Mouse (Mus musculus) 3134 (cell line): Measurements from ENCODE around the gene Ap5b1.

Source experiments
- DNase-seq: peaks from one replicate; pipeline ENCODE4 v3.0.0-alpha.2; 2011; ENCODE audit warnings: low spot score; ENCODE audit not compliant: insufficient read length; ENCODE audit errors: extremely low read depth

The Ap5b1 gene

GRCm38 (mm10) chr19:5567534-5568469 lies at the start of gene Ap5b1:
TSS of gene Ap5b1 (plus strand) at chr19:5568025.
- DNase-seq, result peak; percentile 93

DNA sequence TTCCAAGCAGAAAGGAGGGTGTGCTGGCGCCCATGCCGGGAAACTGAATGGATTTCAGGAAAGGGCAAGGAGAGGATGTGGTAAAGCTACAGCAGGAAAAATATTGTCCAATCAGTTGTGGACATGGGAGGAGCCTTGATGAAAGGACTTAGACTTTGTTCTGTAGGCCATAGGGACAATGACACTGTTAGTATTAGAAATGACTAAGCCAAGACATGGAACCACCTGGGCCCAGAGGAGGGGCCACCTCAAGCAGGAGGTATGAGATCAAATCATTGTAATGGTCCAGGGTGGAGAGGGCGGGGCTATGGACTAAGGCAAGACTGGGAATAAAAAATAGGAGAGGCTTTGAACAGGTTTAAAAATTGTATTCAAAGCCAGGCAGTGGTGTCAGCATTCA lies 49.1 kb upstream of the Ap5b1 start:
- DNase-seq, result no peak

- DNase-seq, result no peak
Measured at GRCm38 (mm10) chr19:5525204-5525603, 42.6 kb upstream of the Ap5b1 start.

DNA sequence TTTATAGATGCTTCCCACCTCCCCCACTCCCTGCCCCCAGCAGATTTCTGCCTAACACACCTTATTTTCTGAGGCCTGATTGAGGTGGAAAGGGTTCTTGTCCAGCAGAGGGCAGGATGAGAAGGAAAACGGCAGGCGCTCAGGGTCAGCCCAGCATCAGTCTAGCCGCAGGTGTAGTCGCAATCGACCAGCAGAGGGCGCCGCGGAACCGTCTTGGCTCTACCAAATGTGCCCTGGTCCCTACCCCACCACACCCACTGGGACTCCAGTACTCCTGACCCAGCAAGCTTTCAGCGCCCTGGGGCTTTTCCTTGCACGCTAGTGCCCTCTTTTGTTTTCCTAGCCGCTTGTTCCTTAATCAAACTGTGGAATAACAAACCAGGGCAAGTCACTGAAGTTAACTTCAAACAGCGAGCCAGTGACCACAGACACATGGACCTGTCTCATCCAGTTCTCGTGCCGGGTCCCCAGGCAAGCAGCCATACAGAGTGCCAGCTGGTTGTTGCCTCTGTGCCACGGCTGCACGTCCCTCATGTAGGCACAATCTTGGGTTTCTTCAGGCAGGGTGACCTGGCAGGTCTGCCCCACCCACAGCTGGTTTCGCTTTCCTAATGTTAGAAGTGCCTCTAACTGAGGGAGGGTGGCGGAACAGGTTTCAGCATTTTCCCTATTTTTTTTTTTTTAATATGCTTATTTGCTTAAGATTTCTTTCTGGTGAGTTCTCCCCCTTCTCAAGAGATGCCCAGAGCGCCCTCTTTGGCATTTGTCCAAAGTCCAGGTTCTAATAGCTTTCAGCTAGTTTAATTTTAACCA lies 38.3 kb upstream of the Ap5b1 start:
- DNase-seq, result peak; percentile 92

DNA sequence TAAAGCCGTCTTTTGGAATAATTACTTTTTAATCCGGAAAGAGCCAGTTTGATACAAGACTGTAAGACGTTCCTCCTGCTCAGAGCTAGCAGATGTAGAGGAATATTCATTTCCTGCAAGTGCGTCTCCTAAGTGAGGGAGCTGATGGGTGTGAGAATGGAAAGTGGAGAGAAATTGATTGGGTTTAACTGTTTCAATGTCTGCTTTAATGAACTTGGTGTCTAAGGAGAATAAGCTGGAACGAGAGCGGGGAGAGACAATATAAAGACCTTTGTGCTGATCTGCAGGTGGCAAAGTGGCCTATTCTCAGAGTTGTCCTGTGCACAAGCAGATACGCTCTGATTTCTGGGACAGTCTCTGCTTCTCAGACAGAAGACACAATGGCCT lies 37.7 kb upstream of the Ap5b1 start:
- no peak for DNase-seq

- DNase-seq, result no peak
Measured at GRCm38 (mm10) chr19:5532520-5532919, 35.3 kb upstream of the Ap5b1 start.

- DNase-seq, result no peak
Measured at GRCm38 (mm10) chr19:5538786-5539185, 29.0 kb upstream of the Ap5b1 start.

DNA sequence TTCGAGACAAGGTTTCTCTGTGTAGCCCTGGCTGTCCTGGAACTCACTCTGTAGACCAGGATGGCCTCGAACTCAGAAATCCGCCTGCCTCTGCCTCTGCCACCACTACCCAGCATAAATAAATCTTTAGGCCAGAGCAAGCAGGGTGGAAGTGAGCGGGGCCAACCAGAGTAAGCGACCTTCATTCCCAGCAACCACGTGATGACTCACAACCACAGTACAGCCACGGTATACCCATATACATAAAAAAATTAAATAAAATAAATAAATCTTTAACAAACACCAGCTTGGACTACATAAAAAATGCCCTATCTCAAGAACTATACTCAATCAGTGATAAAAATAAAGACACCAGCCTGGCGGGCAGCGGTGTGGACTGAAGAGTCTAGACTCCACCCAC lies 24.5 kb upstream of the Ap5b1 start:
- DNase-seq, result no peak

DNA sequence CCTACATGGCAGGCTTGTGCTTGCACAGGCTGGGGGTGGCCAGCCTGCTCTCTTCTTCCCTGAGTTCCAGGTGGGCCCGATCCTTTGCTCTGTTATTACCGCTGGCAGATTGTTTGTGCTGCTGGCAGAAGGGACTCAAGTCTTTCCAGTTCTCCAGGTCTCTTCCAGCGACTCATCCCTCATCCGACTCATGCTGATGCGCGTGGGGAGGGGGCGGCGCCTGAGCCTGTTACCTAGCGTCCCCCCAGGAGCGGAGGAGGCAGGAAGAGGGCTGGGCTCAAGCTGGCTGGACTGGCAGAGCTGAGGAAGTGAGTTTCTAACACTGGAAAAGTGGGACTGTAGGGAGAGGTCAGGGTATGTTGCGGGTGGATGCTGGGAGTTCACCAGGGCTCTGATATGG lies 23.8 kb upstream of the Ap5b1 start:
- DNase-seq, result peak; percentile 41

DNA sequence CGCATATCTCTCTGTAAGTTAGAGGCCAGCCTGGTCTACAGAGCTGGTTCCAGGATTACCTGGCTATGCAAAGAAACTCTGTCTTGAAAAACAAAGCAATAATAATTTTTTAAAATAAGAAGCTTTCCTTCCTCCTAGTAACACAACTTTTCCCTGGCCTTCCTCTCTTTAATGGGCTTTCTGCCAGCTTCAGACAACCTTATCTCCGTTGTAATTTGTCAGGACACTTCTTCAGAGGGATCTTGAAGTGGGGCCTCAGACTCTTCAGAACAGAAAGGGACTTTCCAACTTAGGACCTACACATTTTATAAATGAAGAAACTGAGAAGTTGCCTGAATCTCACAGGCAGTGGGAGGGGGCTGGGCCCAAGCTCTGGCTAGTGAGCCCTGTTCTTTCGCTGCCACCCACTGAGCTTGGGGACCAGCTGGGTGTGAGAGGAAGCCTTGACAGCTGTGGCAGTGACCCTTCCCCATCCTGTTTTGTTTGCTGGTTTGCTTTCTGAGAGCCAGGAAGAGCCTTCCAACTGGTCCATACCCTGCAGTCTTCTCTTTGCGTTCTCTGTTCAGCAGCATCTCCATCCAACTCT lies 20.3 kb upstream of the Ap5b1 start:
- no peak for DNase-seq

DNA sequence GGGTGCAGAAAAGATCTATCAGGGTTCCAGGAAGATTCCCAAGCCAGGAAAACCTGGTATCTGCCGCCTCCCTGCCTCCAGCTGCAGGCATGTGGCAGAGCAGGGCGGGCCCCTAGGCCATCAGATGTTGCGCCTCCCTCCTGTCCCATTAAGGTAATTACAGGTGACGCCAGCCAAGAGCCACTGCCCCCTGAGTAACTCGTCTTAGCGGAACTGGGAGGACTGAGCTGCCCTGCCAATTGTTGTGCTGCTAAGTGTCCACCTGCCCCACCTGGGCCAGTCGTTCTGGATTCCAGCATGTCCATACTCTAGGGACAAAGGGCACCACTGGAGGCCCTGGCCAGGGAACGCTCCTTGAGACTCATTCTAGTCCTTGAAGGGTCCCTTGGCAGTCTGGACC lies 14.0 kb upstream of the Ap5b1 start:
- no peak for DNase-seq

DNA sequence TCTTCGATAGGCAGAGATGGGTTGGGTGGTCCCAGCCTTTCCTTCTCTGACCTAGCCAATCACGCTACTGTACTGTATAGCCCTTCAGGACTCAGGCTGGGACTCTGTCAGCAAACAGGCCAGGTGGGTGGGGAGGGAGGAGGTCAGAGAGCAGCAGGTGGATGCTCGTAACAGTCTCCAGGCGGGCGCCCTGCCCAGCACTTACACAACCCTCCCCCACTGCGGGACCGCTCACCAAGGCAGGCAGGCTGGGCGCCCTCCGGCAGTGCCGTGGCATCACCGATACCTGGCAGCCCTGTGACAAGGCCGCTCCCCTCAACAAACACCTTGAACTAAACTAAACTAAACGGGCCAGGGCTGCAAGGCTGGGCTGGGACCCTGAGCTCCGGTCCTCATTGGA lies 13.6 kb upstream of the Ap5b1 start:
- DNase-seq, result no peak

DNA sequence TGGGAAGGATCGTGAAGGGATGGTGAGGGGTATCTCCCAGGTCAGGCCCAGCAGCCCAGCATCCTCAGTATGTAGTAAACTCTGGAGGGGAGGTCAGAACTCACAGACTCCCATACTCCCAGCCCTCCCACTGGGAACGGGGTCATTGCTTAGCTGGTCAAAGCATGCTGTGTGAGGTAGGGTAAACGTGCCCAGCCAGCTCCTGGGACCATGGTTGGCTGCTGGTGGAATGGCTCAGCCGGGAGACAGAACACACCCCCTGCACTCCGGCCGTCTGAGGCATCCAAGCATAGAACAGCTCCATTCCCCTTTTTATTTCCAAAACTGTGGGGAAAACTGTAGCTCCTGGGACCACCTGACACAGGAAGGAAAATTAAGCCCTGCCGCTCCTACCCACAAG lies 9.7 kb upstream of the Ap5b1 start:
- DNase-seq, result no peak

DNA sequence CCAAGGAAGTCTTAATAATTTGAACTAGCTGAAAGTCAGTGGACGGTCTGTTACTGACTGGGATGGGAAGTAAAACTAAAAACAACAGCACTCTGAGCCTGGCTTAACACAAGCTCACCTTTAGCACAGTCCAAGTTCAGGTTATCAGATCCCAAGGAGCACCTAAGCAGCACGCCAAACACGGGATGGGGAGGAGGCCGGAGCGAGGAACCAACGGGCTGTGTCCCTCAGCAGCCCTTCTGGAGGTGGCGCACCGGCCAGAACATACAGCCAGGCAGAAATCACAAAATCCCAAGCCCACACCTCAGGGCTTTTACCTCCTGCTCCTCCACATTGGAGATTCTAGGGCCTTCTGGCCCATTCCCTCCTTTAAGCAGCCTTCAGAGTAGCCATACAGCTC lies 9.1 kb upstream of the Ap5b1 start:
- DNase-seq, result no peak

DNA sequence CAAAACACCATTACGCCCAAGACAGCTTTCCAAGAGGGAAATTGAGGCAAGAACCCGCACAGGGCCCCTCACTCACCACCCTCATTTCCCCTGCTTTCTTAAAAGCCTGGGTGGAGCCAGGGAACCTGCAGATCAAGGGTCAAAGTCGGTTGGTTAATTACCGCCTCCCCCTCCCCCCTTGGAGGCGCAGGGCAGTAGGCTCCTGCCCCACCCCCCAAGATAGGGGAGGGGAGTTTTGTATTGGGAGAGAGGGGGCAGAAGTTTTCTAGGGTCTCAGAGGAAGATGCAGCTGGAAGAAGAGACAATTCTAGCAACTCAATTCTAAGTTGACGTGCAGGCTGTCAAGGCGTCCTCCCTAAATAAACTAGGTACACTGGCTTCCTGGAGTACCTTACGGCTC lies 8.6 kb upstream of the Ap5b1 start:
- no peak for DNase-seq

DNA sequence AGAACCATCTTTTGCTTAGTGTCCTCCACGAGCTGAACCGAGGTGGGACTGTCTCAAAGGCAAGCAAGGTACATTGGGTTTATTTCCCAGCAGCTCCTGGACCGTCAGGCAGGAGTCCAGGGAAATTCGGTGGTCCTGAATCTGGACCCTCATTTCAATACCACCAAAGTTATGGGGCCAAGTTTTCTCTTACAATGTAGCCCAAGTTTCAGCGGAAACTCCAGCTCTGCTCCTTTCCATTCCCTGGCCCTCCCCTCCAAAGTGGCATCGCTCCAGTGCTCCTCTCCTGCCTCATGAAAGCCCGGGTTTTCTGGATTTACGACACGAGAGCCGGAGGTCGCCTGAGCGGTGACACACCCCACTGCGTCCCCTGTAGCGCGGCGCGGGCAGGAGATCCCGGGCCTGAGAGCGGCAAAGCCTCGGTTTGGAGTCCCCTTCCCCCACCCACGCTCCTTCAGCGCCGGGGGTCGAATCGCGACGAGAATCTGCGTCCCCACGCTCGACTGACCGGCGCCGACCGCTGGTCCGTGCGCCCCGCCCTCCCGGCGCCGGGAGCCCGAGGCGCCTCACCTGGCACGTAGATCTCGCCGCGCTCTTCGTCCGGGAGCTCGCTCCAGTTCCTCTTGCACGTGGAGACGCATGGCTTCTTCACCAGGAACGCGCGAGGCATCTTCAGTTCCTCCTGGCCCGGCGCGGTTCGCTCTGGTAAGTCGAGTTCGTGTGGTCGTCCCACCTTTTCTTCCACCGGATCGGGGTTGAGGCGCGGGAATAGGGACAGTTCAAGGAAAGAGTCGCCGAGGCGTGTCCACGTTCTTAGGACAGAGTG lies 8.0 kb upstream of the Ap5b1 start:
- no peak for DNase-seq

- DNase-seq, result no peak
Measured at GRCm38 (mm10) chr19:5560457-5561041, 7.3 kb upstream of the Ap5b1 start, which contains the start of gene Ovol1. TSS of gene Ovol1 (minus strand) at chr19:5560646.

DNA sequence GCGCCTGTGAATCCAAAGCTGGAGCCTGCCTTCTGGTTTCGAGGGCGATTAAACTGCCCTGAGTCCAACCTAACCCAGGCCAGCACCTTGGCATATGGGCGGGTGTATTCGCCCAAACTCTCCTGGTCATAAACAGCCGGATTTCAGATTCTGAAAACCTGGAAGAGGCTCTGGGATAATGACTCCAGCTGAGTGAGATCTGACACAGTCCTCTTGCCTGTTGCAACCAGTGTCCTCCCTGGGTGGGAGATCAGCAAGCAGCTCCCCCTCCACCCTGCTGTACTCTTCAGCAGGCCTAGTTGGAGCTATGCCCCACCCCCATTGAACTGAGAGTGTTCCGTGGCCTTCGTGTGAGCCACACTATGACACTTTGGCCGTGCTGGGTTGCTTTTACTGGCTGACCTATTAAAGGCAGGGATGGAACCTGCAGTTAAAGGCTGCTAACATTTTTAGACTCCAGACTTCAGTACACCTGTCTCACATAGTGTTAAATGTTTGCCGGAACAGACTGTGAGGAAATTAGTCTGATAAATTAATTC lies 6.5 kb upstream of the Ap5b1 start:
- DNase-seq, result no peak

GRCm38 (mm10) chr19:5561886-5562285 lies 5.9 kb upstream of the Ap5b1 start:
- DNase-seq, result no peak

DNA sequence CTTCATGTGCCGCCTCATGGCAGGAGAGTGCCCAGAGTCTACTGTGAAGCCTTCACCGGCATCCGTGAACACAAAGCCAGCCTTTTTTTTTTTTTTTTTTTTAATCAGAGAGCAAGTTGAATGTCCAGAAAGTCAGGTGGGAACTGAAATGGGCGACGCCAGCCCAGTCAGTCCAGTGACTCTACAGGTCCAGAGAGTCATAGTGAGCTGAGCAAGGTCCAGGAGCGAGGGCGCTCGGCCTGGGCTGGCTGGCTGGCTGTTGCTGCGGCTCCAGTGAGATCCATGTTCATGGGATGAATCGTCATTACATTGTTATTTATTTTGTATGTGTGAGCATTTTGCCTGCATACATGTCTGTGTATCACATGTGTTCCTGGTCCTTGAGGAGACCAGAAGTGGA lies 5.0 kb upstream of the Ap5b1 start:
- no peak for DNase-seq
